Mouse (Mus musculus): ENCODE results near the gene Cldnd2.

DNA sequence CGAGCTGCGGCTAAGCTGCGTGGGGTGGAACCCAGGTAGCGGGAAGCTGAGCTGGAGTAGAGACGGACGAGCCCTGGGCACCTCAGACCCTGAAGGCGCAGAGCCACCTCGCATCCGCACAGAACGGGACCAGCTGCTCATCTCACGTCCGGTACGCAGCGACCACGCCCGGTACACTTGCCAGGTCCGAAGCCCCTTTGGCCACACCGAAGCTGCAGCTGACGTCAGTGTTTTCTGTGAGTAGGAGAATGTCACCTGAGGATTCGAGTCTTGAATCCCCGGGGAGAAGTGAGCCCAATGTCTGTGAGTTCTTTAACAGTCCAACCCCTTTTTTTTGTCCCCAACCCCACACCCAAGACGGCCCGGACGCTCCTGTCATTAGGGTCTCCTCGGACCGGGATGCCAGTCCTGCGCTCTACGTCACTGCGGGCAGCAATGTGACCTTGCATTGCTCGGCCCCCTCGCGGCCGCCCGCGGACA is 24.3 kb downstream of the Cldnd2 start:
- TF ChIP-seq CTCF (IDR thresholded peaks at IDR 0.05; ENCODE audit: low read depth, low read length), result no peak
- no peak for TF ChIP-seq EP300 (IDR thresholded peaks at IDR 0.05; ENCODE audit: insufficient read depth, low read depth, low read length)

Measured in ES-Bruce4 (cell line).